Mouse (Mus musculus): ENCODE data around the gene Myh7. TPM values are rescaled to one million over a fixed set of nuclear protein-coding genes. Genes with fewer than 3 reads are reported as not detected.
"Not testable (repeated sequence)": the region's sequence is repeated elsewhere in the genome, so short reads cannot be mapped to it uniquely, and the experiment has no call there.

Gene Myh7
- total and polyA plus RNA-seq, 3 experiments = 0.16 to 0.90 (median 0.17) TPM

- Histone ChIP-seq H3K27me3 (ENCODE audit: insufficient read depth, low read length) (peaks cover 27% of the 10 kb centered on the region), H3K36me3 (replicated peaks) (no peaks in the 10 kb centered on the region), H3K4me3 (ENCODE audit: low read depth, low read length) (no peak overlapping the region), H3K4me1 (ENCODE audit: insufficient read depth, low read depth, low read length) (no peaks in the 10 kb centered on the region), H3K9me3 (replicated peaks) (no peaks in the 10 kb centered on the region)
- no peak for DNase-seq (ENCODE audit: low spot score)
- no peak for ATAC-seq (ENCODE audit: extremely low read depth, insufficient number of reproducible peaks, low FRiP score, poor library complexity, severe bottlenecking)
- no peak for TF ChIP-seq GATA2 (IDR thresholded peaks at IDR 0.05; ENCODE audit: borderline replicate concordance, low read depth, low read length)
- no peak for TF ChIP-seq POLR2AphosphoS5 (IDR thresholded peaks at IDR 0.05; ENCODE audit: insufficient replicate concordance, low read depth, low read length)
- no peak for TF ChIP-seq GATA1 (IDR thresholded peaks at IDR 0.05; ENCODE audit: borderline replicate concordance, low read length)
- TF ChIP-seq TAL1 (conservative IDR thresholded peaks at IDR 0.05; ENCODE audit: low read depth, low read length) = no peak
- TF ChIP-seq CTCF (IDR thresholded peaks at IDR 0.05; ENCODE audit: low read depth, low read length) = no peak
These were observed 32.9 kb downstream of the Myh7 start for GRCm38 (mm10) chr14:54961487-54961886.

GRCm38 (mm10) chr14:54960769-54961168 lies 33.7 kb downstream of the Myh7 start:
- TF ChIP-seq POLR2AphosphoS5 (IDR thresholded peaks at IDR 0.05; ENCODE audit: insufficient replicate concordance, low read depth, low read length) (no peak), GATA1 (IDR thresholded peaks at IDR 0.05; ENCODE audit: borderline replicate concordance, low read length) (no peak), CTCF (IDR thresholded peaks at IDR 0.05; ENCODE audit: low read depth, low read length) (no peak), TAL1 (conservative IDR thresholded peaks at IDR 0.05; ENCODE audit: low read depth, low read length) (no peak), GATA2 (IDR thresholded peaks at IDR 0.05; ENCODE audit: borderline replicate concordance, low read depth, low read length) (no peak)
- DNase-seq (ENCODE audit: low spot score) = no peak
- H3K36me3 ChIP-seq (replicated peaks) = no peaks in the 10 kb centered on the region
- H3K9me3 ChIP-seq (replicated peaks) = no peaks in the 10 kb centered on the region
- peaks cover 25% of the 10 kb centered on the region for H3K27me3 ChIP-seq (ENCODE audit: insufficient read depth, low read length)
- H3K4me3 ChIP-seq (ENCODE audit: low read depth, low read length) = no peak overlapping the region
- no peak for ATAC-seq (ENCODE audit: extremely low read depth, insufficient number of reproducible peaks, low FRiP score, poor library complexity, severe bottlenecking)
- H3K4me1 ChIP-seq (ENCODE audit: insufficient read depth, low read depth, low read length) = no peaks in the 10 kb centered on the region

GRCm38 (mm10) chr14:54959853-54960613 lies 34.4 kb downstream of the Myh7 start:
- H3K36me3 ChIP-seq (replicated peaks) = not testable (repeated sequence)
- peaks cover 25% of the 10 kb centered on the region for H3K27me3 ChIP-seq (ENCODE audit: insufficient read depth, low read length)

GRCm38 (mm10) chr14:54959197-54959596 lies 35.2 kb downstream of the Myh7 start:
- TF ChIP-seq GATA2 (IDR thresholded peaks at IDR 0.05; ENCODE audit: borderline replicate concordance, low read depth, low read length) = no peak
- TF ChIP-seq GATA1 (IDR thresholded peaks at IDR 0.05; ENCODE audit: borderline replicate concordance, low read length) = no peak
- TF ChIP-seq TAL1 (conservative IDR thresholded peaks at IDR 0.05; ENCODE audit: low read depth, low read length) = no peak
- TF ChIP-seq CTCF (IDR thresholded peaks at IDR 0.05; ENCODE audit: low read depth, low read length) = no peak
- TF ChIP-seq POLR2AphosphoS5 (IDR thresholded peaks at IDR 0.05; ENCODE audit: insufficient replicate concordance, low read depth, low read length) = no peak
- ATAC-seq (ENCODE audit: extremely low read depth, insufficient number of reproducible peaks, low FRiP score, poor library complexity, severe bottlenecking) (no peak), DNase-seq (ENCODE audit: low spot score) (no peak)
- Histone ChIP-seq H3K27me3 (ENCODE audit: insufficient read depth, low read length) (peaks cover 25% of the 10 kb centered on the region), H3K36me3 (replicated peaks) (no peaks in the 10 kb centered on the region), H3K9me3 (replicated peaks) (no peaks in the 10 kb centered on the region), H3K4me3 (ENCODE audit: low read depth, low read length) (no peak overlapping the region), H3K4me1 (ENCODE audit: insufficient read depth, low read depth, low read length) (no peaks in the 10 kb centered on the region)

More at GRCm38 (mm10) chr14:54959853-54960613, 34.4 kb downstream of the Myh7 start:
- DNase-seq (ENCODE audit: low spot score); H3K4me1 ChIP-seq (ENCODE audit: insufficient read depth, low read depth, low read length); H3K4me3 ChIP-seq (ENCODE audit: low read depth, low read length); ATAC-seq (ENCODE audit: extremely low read depth, insufficient number of reproducible peaks, low FRiP score, poor library complexity, severe bottlenecking); H3K9me3 ChIP-seq (replicated peaks): not testable (repeated sequence)

- TF ChIP-seq POLR2AphosphoS5 (IDR thresholded peaks at IDR 0.05; ENCODE audit: insufficient replicate concordance, low read depth, low read length) = no peak
- no peak for TF ChIP-seq GATA2 (IDR thresholded peaks at IDR 0.05; ENCODE audit: borderline replicate concordance, low read depth, low read length)
- no peak for TF ChIP-seq CTCF (IDR thresholded peaks at IDR 0.05; ENCODE audit: low read depth, low read length)
- TF ChIP-seq TAL1 (conservative IDR thresholded peaks at IDR 0.05; ENCODE audit: low read depth, low read length) = no peak
- H3K4me3 ChIP-seq (ENCODE audit: low read depth, low read length) = no peak overlapping the region
- ATAC-seq (ENCODE audit: extremely low read depth, insufficient number of reproducible peaks, low FRiP score, poor library complexity, severe bottlenecking) (no peak), DNase-seq (ENCODE audit: low spot score) (no peak)
- no peaks in the 10 kb centered on the region for H3K9me3 ChIP-seq (replicated peaks)
- no peaks in the 10 kb centered on the region for H3K4me1 ChIP-seq (ENCODE audit: insufficient read depth, low read depth, low read length)
- H3K36me3 ChIP-seq (replicated peaks) = no peaks in the 10 kb centered on the region
- peaks cover 20% of the 10 kb centered on the region for H3K27me3 ChIP-seq (ENCODE audit: insufficient read depth, low read length)
These were observed 35.9 kb downstream of the Myh7 start for GRCm38 (mm10) chr14:54958503-54958902.

GRCm38 (mm10) chr14:54956533-54956932 lies 37.9 kb downstream of the Myh7 start:
- peaks cover 15% of the 10 kb centered on the region for H3K27me3 ChIP-seq (ENCODE audit: insufficient read depth, low read length)
- no peak overlapping the region for H3K4me3 ChIP-seq (ENCODE audit: low read depth, low read length)
- DNase-seq (ENCODE audit: low spot score) (no peak), ATAC-seq (ENCODE audit: extremely low read depth, insufficient number of reproducible peaks, low FRiP score, poor library complexity, severe bottlenecking) (no peak)
- TF ChIP-seq TAL1 (conservative IDR thresholded peaks at IDR 0.05; ENCODE audit: low read depth, low read length) (no peak), GATA1 (IDR thresholded peaks at IDR 0.05; ENCODE audit: borderline replicate concordance, low read length) (no peak), POLR2AphosphoS5 (IDR thresholded peaks at IDR 0.05; ENCODE audit: insufficient replicate concordance, low read depth, low read length) (no peak), GATA2 (IDR thresholded peaks at IDR 0.05; ENCODE audit: borderline replicate concordance, low read depth, low read length) (no peak), CTCF (IDR thresholded peaks at IDR 0.05; ENCODE audit: low read depth, low read length) (no peak)
- H3K36me3 ChIP-seq (replicated peaks) = no peaks in the 10 kb centered on the region
- H3K4me1 ChIP-seq (ENCODE audit: insufficient read depth, low read depth, low read length) = no peaks in the 10 kb centered on the region
- H3K9me3 ChIP-seq (replicated peaks) = no peaks in the 10 kb centered on the region
